Mouse (Mus musculus): ENCODE results near the gene Atp1b2.
"Not testable (repeated sequence)": the region's sequence is repeated elsewhere in the genome, so short reads cannot be mapped to it uniquely, and the experiment has no call there.

Atp1b2 gene

DNA sequence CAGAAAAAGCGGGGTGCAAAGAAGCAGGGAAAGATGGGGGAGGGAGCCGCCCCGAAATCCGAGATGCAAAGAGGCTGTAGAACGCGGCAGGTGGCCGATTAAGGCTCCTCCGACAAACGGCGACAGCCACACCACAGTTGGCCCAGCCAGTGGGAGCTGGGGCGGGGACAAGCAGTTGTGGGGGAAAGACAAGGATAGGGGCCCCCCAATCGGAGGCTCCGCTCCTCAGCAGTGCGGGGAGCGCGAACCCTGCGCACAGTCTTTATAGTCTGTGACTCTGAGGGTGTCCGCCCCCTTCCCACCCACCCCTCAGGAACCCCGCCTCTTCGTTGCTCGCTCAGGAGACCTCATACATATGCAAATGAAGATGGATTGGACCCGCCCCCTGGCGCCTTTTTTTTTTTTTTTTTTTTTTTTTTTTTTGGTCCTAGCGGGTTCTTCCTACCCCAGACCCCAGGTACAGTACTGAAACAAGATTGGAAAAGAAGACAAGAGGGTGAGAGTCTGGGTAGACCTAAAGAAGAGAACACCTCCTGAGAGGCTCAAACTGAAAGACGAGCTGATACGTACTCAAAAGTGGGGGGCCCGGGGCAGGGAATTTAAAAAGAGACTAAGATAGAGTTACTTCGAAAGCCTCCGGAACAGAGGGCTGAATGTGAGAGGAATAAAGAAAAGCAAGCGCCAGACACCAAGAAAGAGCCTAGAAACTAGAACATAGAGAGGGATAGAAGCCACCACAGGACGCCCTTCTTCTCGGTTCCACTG, at the start of gene Atp1b2:
Gene Atp1b2, minus strand, starts transcription at position 217 of the 765 bp plus-strand sequence.
- peak; percentile 58 for DNase-seq (ENCODE audit: low spot score)

DNA sequence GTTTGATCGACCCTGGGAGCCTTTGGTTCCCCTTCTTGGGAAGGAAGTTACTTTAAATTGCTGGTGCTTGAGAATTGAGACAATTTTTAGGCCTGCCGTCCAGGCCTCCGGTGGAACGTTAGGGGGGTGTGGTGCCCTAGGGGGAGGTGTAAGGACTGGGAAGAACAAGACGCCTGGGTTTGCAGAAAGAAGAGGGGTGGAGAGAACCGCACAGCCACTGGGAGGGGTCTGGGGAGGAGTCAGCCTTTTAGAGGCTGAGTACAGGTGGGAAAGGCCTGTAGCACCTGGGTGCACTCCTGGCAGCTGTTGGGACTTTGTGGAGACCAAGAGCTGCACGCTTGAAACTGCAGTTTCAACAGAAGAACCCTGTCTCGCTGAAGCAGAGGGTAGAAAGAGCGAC, 49.0 kb upstream of the Atp1b2 start:
- peak; percentile 57 for DNase-seq (ENCODE audit: low spot score)

- no peak for DNase-seq (ENCODE audit: low spot score)
These were observed 47.7 kb upstream of the Atp1b2 start for GRCm38 (mm10) chr11:69653399-69653798.

DNA sequence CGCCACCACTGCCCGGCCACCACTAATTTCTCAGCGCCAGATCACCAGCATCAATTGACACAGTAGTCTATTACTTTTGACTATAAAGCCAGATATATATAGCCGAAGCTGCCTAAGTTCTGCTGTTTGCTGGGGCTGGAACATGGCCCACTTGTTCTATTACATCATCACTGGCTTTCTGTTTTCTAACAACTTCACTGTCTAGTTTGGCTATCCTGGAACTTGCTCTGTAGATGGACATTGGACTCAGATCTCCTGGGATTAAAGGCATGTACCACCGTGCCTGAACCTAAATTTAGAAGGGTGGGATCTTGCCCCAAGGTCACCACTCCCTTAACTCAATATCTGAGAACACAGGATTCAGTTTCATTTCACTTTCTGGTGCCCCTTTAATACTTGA, 40.1 kb upstream of the Atp1b2 start:
- no peak for DNase-seq (ENCODE audit: low spot score)

GRCm38 (mm10) chr11:69635471-69635870, 29.7 kb upstream of the Atp1b2 start:
- DNase-seq (ENCODE audit: low spot score) = no peak

DNA sequence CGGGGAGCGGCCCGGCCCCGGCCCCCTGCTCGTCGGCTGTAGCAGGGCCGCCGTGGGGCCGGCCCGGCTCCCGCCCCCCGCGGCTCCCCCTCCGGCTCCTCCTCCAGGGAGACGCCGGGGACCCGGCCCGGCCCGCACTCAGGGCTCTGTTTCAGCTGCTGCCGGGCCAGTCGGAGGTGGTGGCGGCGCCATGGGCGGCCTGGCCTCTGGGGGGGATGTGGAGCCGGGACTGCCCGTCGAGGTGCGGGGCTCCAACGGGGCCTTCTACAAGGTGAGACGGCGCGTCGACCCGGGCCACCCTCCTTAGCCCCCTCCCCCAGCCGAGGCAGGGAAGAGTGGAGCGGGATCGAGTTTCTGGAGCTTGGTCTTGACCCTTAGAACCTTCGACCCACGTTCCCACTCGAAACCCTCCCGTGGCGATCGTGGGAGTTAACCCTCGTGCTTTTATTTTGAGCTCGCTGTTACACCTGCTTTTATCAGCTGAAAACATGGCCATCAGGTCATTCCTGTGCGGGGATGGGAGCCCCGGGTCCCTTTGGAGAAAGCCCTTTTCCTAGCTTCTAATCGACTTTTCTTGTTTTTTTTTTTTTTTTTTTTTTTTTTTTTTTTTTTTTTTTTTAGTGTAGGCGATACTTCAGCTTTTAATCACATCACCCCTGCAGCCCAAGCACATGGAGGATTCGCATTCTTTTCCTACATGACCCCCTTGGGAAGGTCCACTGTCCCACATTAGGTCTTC, 27.6 kb upstream of the Atp1b2 start:
- peak; percentile 65 for DNase-seq (ENCODE audit: low spot score)

- DNase-seq (ENCODE audit: low spot score) = peak; percentile 100
These were observed 26.7 kb upstream of the Atp1b2 start, which contains the start of gene Fxr2 for GRCm38 (mm10) chr11:69632284-69633089. Gene Fxr2 (plus strand): TSS chr11:69632990.

GRCm38 (mm10) chr11:69629802-69630201, 24.1 kb upstream of the Atp1b2 start:
- DNase-seq (ENCODE audit: low spot score) = no peak

DNA sequence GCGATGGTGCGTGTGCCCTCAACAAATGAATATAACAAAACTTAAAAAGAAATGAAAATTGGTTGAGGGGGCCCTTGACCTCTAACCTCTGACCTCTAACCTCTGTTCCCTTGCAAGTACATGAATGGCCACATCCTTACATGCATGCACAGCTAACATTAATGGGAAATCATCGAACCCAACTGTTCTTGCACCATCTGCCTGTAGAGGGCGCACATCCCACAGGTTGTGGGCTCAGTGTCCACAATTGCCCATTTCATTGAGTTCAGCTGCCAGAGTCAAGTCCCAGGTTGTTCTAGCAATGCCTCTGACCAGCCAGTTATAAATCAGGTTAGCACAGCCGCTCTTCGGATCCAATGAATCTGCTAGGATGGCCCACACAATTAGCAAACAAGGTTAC, 22.5 kb upstream of the Atp1b2 start:
- peak; percentile 78 for DNase-seq (ENCODE audit: low spot score)

- not testable (repeated sequence) for DNase-seq (ENCODE audit: low spot score)
These were observed 18.6 kb upstream of the Atp1b2 start for GRCm38 (mm10) chr11:69624339-69624738.

GRCm38 (mm10) chr11:69623006-69623405, 17.3 kb upstream of the Atp1b2 start:
- no peak for DNase-seq (ENCODE audit: low spot score)

DNA sequence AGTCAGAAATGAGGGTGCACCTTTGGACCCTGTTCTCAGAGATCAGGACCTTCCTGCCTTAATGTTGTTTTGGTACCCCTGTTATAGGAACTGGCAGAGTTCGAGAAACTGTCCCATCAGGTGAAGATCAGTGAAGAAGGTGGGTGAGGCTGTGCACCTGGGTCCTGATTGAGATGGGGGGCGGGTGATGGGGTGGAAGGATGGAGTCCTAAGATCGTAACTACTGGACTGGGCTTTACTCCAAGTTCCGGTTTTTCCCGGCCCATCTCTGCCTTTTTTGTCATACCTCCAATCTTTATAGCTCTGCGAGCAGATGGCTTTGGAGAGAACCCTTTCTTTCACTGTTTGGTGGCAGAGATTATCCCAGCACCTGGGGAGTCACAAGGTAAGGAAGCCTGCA, 16.7 kb upstream of the Atp1b2 start:
- DNase-seq (ENCODE audit: low spot score) = no peak

GRCm38 (mm10) chr11:69621571-69622268, 16.0 kb upstream of the Atp1b2 start, which contains the start of gene Sat2:
Gene Sat2 (plus strand): TSS chr11:69622024.
- DNase-seq (ENCODE audit: low spot score) = peak; percentile 43

GRCm38 (mm10) chr11:69620394-69621081, 14.8 kb upstream of the Atp1b2 start:
- no peak for DNase-seq (ENCODE audit: low spot score)

- DNase-seq (ENCODE audit: low spot score) = no peak
These were observed 12.1 kb upstream of the Atp1b2 start, which contains the start of gene Shbg for GRCm38 (mm10) chr11:69617805-69618204. Gene Shbg (minus strand): TSS chr11:69617905.

GRCm38 (mm10) chr11:69616781-69617180, 11.0 kb upstream of the Atp1b2 start:
- DNase-seq (ENCODE audit: low spot score) = no peak

GRCm38 (mm10) chr11:69614257-69614588, 8.5 kb upstream of the Atp1b2 start:
- DNase-seq (ENCODE audit: low spot score) = not testable (repeated sequence)

DNA sequence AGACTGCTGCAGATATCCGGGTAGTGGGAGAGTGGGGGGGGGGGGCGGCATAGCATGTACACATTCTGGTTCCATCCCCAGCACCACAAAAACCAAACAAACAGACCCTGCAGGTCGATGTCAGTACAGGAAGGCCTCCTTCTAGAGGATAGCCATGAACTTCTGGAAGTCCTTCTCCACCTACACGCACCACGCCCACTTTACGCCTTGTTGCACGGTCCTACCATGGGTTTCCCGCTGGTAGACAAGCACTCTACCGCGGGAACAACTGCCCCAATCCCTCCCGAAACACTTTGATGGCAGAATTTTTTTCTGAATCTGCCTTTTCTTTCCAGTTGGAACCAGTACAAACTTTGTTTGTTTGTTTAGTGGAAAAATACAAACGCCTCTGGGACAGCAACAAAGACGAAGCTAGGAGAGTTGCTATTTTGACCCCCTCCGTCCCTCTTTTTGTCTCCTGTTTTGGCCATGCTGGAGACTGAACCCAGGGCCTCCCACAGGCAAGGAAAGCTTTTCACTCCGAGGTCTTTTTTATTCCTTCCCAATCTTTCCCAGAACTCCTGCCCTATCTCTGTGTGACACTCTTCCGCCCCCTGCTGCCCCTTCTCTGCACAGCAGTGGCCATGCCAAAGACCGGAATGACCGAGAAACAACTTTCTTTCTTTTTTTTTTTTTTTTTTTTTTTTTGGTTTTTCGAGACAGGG, 8.0 kb upstream of the Atp1b2 start:
- DNase-seq (ENCODE audit: low spot score) = peak; percentile 89

DNA sequence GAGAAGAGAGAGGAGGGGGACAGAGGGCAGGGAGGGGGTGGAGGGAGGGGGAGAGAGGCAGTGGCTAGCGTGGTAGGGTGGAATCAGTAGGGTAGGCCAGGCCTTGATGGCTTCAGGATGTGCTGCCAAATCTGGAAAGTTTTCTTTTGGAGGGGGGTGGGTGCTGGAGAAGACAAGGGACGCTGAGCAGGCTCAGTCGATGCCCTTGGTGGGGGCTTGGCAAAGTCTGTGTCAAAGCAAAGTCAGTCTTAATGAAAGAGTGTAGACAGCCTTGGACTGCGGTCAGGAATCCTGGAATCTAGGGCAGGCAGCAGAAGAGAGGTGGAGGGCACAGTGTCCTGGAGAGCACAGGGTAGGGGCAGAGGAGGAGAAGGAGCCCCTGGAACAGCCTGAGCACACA, 5.2 kb upstream of the Atp1b2 start:
- DNase-seq (ENCODE audit: low spot score) = no peak

GRCm38 (mm10) chr11:69609416-69609815, 3.7 kb upstream of the Atp1b2 start:
- DNase-seq (ENCODE audit: low spot score) = no peak

DNA sequence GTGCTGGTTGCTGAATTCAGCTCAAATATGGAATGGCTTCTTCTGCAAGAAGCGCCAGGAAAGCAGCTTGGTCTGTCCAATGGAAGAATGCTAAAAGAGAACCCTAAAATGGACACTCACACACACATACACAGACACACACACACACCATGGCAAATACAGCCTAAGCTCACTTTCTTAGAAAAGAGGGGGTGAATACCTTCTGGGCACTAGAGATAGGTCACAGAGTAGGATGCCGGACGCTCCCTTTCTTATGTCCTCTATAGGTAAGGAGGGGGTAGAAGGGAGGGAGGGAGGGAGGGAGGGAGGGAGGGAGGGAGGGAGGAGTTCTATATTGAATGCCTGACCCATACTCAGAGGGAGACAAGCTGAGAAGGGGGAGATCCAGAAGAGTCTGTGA, 2.8 kb upstream of the Atp1b2 start:
- no peak for DNase-seq (ENCODE audit: low spot score)
